Mouse (Mus musculus) lung, postnatal 0 days (tissue): ENCODE data around the gene Pfdn5.

Source experiments
- CTCF ChIP-seq: IDR thresholded peaks from 2 replicates; pipeline ENCODE4 v1.5.1; 2016; ENCODE audit warnings: antibody characterized with exemption, mild to moderate bottlenecking
- EP300 ChIP-seq: IDR thresholded peaks from 2 replicates; pipeline ENCODE4 v1.6.1; 2016; ENCODE audit warnings: antibody characterized with exemption, mild to moderate bottlenecking, control low read depth

DNA sequence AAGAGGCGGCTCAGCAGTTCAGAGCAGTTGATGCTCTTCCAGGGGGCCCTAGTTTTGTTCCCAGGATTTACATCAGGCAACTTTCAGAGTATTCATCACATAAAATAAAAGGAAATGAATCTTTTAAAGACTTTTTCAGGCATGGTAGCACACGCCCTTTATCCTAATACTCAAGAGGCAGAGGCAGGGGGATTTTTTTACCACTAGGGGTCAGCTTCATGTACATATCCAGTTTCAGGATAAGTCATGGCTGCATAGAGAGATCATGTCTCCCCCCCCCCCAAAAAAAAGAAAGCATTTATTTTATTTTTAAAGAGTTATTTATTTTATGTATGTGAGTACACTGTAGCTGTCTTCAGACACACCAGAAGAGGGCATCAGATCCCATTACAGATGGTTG lies 28.1 kb downstream of the Pfdn5 start:
- no peak for TF ChIP-seq EP300
- TF ChIP-seq CTCF = peak; percentile 34
